Mouse (Mus musculus) forebrain, embryonic 11.5 days (tissue): ENCODE data around the gene Olfr1373. TPM values are rescaled to one million over a fixed set of nuclear protein-coding genes. Genes with fewer than 3 reads are reported as not detected.

Source experiments
- ATAC-seq: fragments of 200-750 bp; cut with Nextera tagmentation; replicated peaks from 2 replicates; pipeline ENCODE4 v1.8.0; 2017; ENCODE audit warnings: moderate TSS enrichment; ENCODE audit not compliant: low FRiP score
- DNase-seq: peaks from one replicate; pipeline ENCODE4 v3.0.0-alpha.2; 2017; ENCODE audit warnings: low spot score
- H3K27ac ChIP-seq: fragments of 300-500 bp; sonication (generic); 2 replicates; pipeline ENCODE4 v1.5.1; 2014; ENCODE audit warnings: low read depth, low read length
- H3K27me3 ChIP-seq: fragments of 300-500 bp; sonication (generic); 2 replicates; pipeline ENCODE4 v1.6.1; 2014; ENCODE audit warnings: mild to moderate bottlenecking, low read length, mixed read lengths; ENCODE audit not compliant: control insufficient read depth, insufficient read depth
- H3K36me3 ChIP-seq: fragments of 300-500 bp; sonication (generic); 2 replicates; pipeline ENCODE4 v1.6.1; 2014; ENCODE audit warnings: mild to moderate bottlenecking, low read length, moderate library complexity, mixed read lengths; ENCODE audit not compliant: control insufficient read depth, insufficient read depth
- H3K4me1 ChIP-seq: fragments of 300-500 bp; sonication (generic); replicated peaks from 2 replicates; pipeline ENCODE4 v1.6.1; 2014; ENCODE audit warnings: low read length, mixed read lengths; ENCODE audit not compliant: control insufficient read depth, insufficient read depth
- H3K4me2 ChIP-seq: fragments of 300-500 bp; sonication (generic); 2 replicates; pipeline ENCODE4 v1.6.1; 2014; ENCODE audit warnings: low read depth, mild to moderate bottlenecking, low read length, moderate library complexity, mixed read lengths; ENCODE audit not compliant: severe bottlenecking
- H3K4me3 ChIP-seq: fragments of 300-500 bp; sonication (generic); 2 replicates; pipeline ENCODE4 v1.5.1; 2014; ENCODE audit warnings: low read depth, low read length
- H3K9ac ChIP-seq: fragments of 300-500 bp; sonication (generic); 2 replicates; pipeline ENCODE4 v1.6.1; 2014; ENCODE audit warnings: low read length
- H3K9me3 ChIP-seq: fragments of 300-500 bp; sonication (generic); 2 replicates; pipeline ENCODE4 v1.6.1; 2016; ENCODE audit warnings: low read length, mixed read lengths; ENCODE audit not compliant: control insufficient read depth
- WGBS: fragments of 180-500 bp; shearing (Covaris S2); extraction: QIAGEN DNeasy Blood & Tissue Kit; methylation state at CpG from one replicate; pipeline ENCODE4 v1.1.7; 2014; 5-methylcytosine and 5-hydroxymethylcytosine counted together
- microRNA-seq: library from miRNA; unstranded; fragments of <30 nt; microRNA quantifications from one replicate; pipeline ENCODE4, GENCODE M21; 2016; ENCODE audit not compliant: insufficient number of aligned reads
- polyA plus RNA-seq: library from polyadenylated mRNA; unstranded; fragments of >200 nt; fragmentation: Nextera tagmentation; extraction: Ambion mirVana; gene quantifications from 2 replicates; pipeline ENCODE4 v1.2.1, GENCODE M21; 2014

Gene Olfr1373
- polyA plus RNA-seq, 1 experiment from 2014 or later: not detected

GRCm38 (mm10) chr11:52099771-52100219 is 45.5 kb downstream of the Olfr1373 start:
- Histone ChIP-seq H3K4me1 (peaks cover 6% of the 10 kb centered on the region; the same call in 1 of the 2 replicates), H3K4me3 (peak overlapping the region; percentile 98), H3K27me3 (no peaks in the 10 kb centered on the region), H3K36me3 (no peaks in the 10 kb centered on the region), H3K27ac (no peak overlapping the region), H3K9me3 (no peaks in the 10 kb centered on the region), H3K9ac (peak overlapping the region; percentile 98), H3K4me2 (peak overlapping the region; percentile 66)
- ATAC-seq (no peak), DNase-seq (no peak)
- 12% methylated on average over 7 of the region's 7 CpGs for WGBS

DNA sequence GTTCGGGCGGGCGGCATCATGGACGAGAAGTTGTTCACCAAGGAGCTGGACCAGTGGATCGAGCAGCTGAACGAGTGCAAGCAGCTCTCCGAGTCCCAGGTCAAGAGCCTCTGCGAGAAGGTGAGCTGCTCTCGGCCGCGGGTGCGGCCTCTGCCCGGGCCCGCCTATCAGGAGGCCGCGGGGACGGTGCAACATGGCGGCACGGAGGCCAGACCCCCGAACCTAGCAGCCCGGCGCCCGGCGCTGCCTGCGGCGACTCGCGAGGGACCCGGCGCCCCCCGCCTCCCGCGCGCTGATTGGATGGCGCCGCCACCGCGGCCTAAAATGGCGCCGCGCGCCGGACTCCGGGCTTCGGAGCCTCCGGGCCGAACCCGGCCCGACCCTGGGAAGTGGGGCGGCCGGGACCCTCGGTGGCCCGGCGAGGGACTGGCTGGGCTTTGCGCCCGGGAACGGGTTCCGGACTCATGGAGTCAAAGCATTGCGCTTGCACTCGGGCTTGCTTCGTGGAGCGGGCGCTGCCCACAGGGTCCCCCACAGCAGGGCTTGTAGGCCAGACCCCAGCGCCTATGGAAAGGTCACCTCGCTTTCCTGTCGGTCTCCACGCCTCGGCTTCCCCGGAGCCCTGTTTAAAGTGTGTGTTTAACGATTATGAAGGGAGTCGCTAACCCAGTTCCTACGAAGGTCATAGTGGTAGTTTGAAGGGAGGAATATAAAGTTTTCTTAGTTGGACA is 46.1 kb downstream of the Olfr1373 start:
- peak overlapping the region; percentile 66 for H3K4me2 ChIP-seq
- peak overlapping the region; percentile 98 for H3K4me3 ChIP-seq
- H3K27me3 ChIP-seq: no peaks in the 10 kb centered on the region
- H3K27ac ChIP-seq: peak overlapping the region; percentile 98
- WGBS: under 1% methylated on average over 72 of the region's 72 CpGs
- peak overlapping the region; percentile 98 for H3K9ac ChIP-seq
- no peaks in the 10 kb centered on the region for H3K36me3 ChIP-seq
- H3K4me1 ChIP-seq: peaks cover 6% of the 10 kb centered on the region; the same call in 1 of the 2 replicates
- DNase-seq: peak; percentile 93
- H3K9me3 ChIP-seq: no peaks in the 10 kb centered on the region
- ATAC-seq: peak; percentile 89

DNA sequence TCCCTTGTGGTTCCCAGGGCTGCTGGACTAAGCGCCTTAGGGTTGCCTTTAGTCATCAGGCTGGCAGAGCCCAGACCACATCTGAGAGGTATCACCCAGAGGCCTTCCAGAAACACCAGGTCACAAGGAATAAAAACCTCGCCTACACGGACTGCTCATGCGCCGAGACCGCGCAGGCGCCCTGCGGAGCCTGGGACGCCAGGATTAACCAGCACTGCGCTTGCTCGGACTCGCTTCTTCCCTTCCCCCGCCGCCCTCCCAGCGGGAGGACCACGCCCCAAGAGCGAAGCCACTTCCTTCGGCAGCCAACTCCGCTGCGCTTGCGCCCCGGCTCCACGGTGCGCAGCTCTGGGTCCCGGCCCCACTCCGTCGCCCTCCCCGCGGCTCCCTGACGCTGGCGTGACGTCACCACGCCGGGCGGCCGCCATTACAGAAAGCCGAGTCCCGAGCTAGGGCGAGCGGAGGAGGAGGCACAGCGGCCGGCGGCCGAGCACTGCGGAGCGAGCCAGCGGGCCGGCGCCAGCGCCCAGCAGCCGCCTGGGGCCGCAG is 46.9 kb downstream of the Olfr1373 start, which contains the start of gene Ppp2ca:
Gene Ppp2ca, plus strand, starts transcription at position 284 of the 549 bp plus-strand sequence.
- WGBS: under 1% methylated on average over 52 of the region's 53 CpGs
- DNase-seq: peak; percentile 98

GRCm38 (mm10) chr11:52097596-52097995 is 47.7 kb downstream of the Olfr1373 start:
- no peaks in the 10 kb centered on the region for H3K27me3 ChIP-seq
- H3K9ac ChIP-seq: peak overlapping the region; percentile 60; the same call in 1 of the 2 replicates
- H3K27ac ChIP-seq: no peak overlapping the region
- H3K9me3 ChIP-seq: no peaks in the 10 kb centered on the region
- ATAC-seq (no peak), DNase-seq (no peak)
- 72% methylated on average over 2 of the region's 2 CpGs for WGBS
- no peak overlapping the region; the same call in 1 of the 2 replicates for H3K4me3 ChIP-seq
- H3K36me3 ChIP-seq: no peaks in the 10 kb centered on the region
- H3K4me1 ChIP-seq: peaks cover 6% of the 10 kb centered on the region; the same call in 1 of the 2 replicates
- H3K4me2 ChIP-seq: peak overlapping the region; percentile 66

More for the DNA sequence above, 46.9 kb downstream of the Olfr1373 start, which contains the start of gene Ppp2ca:
- Histone ChIP-seq H3K4me1 (peaks cover 6% of the 10 kb centered on the region; the same call in 1 of the 2 replicates), H3K9ac (peak within 1 kb of the TSS; percentile 98), H3K4me3 (peak within 1 kb of the TSS; percentile 98), H3K36me3 (no peaks in the 10 kb centered on the region), H3K27me3 (no peaks in the 10 kb centered on the region), H3K27ac (peak within 1 kb of the TSS; percentile 98), H3K9me3 (no peaks in the 10 kb centered on the region), H3K4me2 (peak within 1 kb of the TSS; percentile 66)
- peak; percentile 98 for ATAC-seq

DNA sequence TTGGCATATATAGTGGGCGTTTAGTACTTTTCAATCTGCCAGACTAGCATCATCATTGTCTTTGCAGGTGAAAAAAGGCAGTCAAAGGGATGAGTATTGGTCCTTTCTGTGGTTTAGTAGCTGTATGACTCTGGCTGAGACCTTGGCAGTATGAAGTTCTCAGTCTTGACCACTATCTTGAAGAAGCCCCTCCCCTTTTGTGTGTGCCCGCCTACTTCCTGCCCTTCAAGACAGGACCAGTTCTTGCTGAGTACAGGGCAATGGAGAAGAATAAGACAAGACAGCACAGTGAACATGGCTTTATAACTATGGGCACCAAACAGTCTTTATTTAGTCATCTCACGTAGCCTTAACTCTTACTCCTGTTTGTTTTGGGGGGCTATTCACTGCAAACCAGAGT is 48.3 kb downstream of the Olfr1373 start:
- Histone ChIP-seq H3K4me3 (no peak overlapping the region), H3K9me3 (no peaks in the 10 kb centered on the region), H3K27me3 (no peaks in the 10 kb centered on the region), H3K4me1 (peaks cover 6% of the 10 kb centered on the region; the same call in 1 of the 2 replicates), H3K4me2 (no peak overlapping the region), H3K9ac (no peak overlapping the region), H3K36me3 (no peaks in the 10 kb centered on the region), H3K27ac (no peak overlapping the region)
- 73% methylated on average over 3 of the region's 3 CpGs for WGBS
- ATAC-seq (no peak), DNase-seq (no peak)

Small RNA genes within 50 kb of the gene (microRNA-seq; reads per million reads assigned to microRNA genes)
- gene Gm24157 (not detected), gene Mir3061 (29.5 reads per million, percentile 19 among the genes with 10 or more reads in this experiment)

Other genes with a start within 250 kb of the Olfr1373 start
- gene Cdkn2aipnl, start 177.9 kb downstream of the Olfr1373 start, polyA plus RNA-seq: 130 and 142 TPM in 2 replicates
- 163 and 177 TPM in 2 replicates for gene Ube2b, start 144.8 kb downstream of the Olfr1373 start, polyA plus RNA-seq
- gene Cdkl3, start 141.3 kb downstream of the Olfr1373 start, polyA plus RNA-seq: 13.2 and 13.6 TPM in 2 replicates
- 122 and 128 TPM in 2 replicates for gene Ppp2ca, start 46.8 kb downstream of the Olfr1373 start, polyA plus RNA-seq
- not detected in 2 replicates for gene Olfr1371, start 68.5 kb upstream of the Olfr1373 start, polyA plus RNA-seq
- 855 and 927 TPM in 2 replicates for gene Skp1a, start 86.5 kb upstream of the Olfr1373 start, polyA plus RNA-seq
- gene Tcf7, start 137.5 kb upstream of the Olfr1373 start, polyA plus RNA-seq: 9.5 and 9.6 TPM in 2 replicates
- 198 and 207 TPM in 2 replicates for gene Vdac1, start 215.3 kb upstream of the Olfr1373 start, polyA plus RNA-seq